Mouse (Mus musculus) liver, embryonic 11.5 days (tissue): ENCODE results near the gene Dhx8. TPM values are rescaled to one million over a fixed set of nuclear protein-coding genes. Genes with fewer than 3 reads are reported as not detected.

Source experiments
- ATAC-seq: fragments of 200-750 bp; cut with Nextera tagmentation; replicated peaks from 2 replicates; pipeline ENCODE4 v1.8.0; 2017; ENCODE audit warnings: moderate number of reproducible peaks, mild to moderate bottlenecking, moderate TSS enrichment, moderate library complexity; ENCODE audit not compliant: low FRiP score
- DNase-seq: peaks from one replicate; pipeline ENCODE4 v3.0.0-alpha.2; 2017; ENCODE audit warnings: low spot score
- H3K27ac ChIP-seq: fragments of 300-500 bp; sonication (generic); 2 replicates; pipeline ENCODE4 v1.5.1; 2014; ENCODE audit warnings: mild to moderate bottlenecking, low read depth, low read length, control low read depth
- H3K27me3 ChIP-seq: fragments of 300-500 bp; sonication (generic); replicated peaks from 2 replicates; pipeline ENCODE4 v1.6.1; 2014; ENCODE audit warnings: low read length, mixed read lengths; ENCODE audit not compliant: control insufficient read depth, insufficient read depth
- H3K36me3 ChIP-seq: fragments of 300-500 bp; sonication (generic); 2 replicates; pipeline ENCODE4 v1.6.1; 2014; ENCODE audit warnings: mild to moderate bottlenecking, low read length, moderate library complexity, mixed read lengths; ENCODE audit not compliant: control insufficient read depth, insufficient read depth
- H3K4me1 ChIP-seq: fragments of 300-500 bp; sonication (generic); replicated peaks from 2 replicates; pipeline ENCODE4 v1.6.1; 2014; ENCODE audit warnings: low read length, mixed read lengths; ENCODE audit not compliant: control insufficient read depth, insufficient read depth
- H3K4me2 ChIP-seq: fragments of 300-500 bp; sonication (generic); 2 replicates; pipeline ENCODE4 v1.6.1; 2014; ENCODE audit warnings: mild to moderate bottlenecking, control low read depth, moderate library complexity
- H3K4me3 ChIP-seq: fragments of 300-500 bp; sonication (generic); 2 replicates; pipeline ENCODE4 v1.5.1; 2014; ENCODE audit warnings: low read depth, low read length, control low read depth
- H3K9ac ChIP-seq: fragments of 300-500 bp; sonication (generic); 2 replicates; pipeline ENCODE4 v1.6.1; 2014; ENCODE audit warnings: low read depth, low read length, control low read depth
- H3K9me3 ChIP-seq: fragments of 300-500 bp; sonication (generic); 2 replicates; pipeline ENCODE4 v1.6.1; 2016; ENCODE audit warnings: low read length, inconsistent platforms, mixed read lengths; ENCODE audit not compliant: control insufficient read depth
- WGBS: fragments of 180-500 bp; shearing (Covaris S2); extraction: QIAGEN DNeasy Blood & Tissue Kit; methylation state at CpG from one replicate; pipeline ENCODE4 v1.1.7; 2014; 5-methylcytosine and 5-hydroxymethylcytosine counted together
- polyA plus RNA-seq: library from polyadenylated mRNA; unstranded; fragments of >200 nt; fragmentation: Nextera tagmentation; extraction: Ambion mirVana; gene quantifications from 2 replicates; pipeline ENCODE4 v1.2.1, GENCODE M21; 2014

The Dhx8 gene
- polyA plus RNA-seq, 1 experiment from 2014 or later, result 37.6 TPM

GRCm38 (mm10) chr11:101699556-101699955 lies 33.2 kb upstream of the Dhx8 start:
- H3K27me3 ChIP-seq, result no peaks in the 10 kb centered on the region
- H3K27ac ChIP-seq, result no peak overlapping the region
- no peak overlapping the region for H3K9ac ChIP-seq
- H3K4me2 ChIP-seq, result no peak overlapping the region
- no peaks in the 10 kb centered on the region for H3K9me3 ChIP-seq
- peaks cover 32% of the 10 kb centered on the region for H3K4me1 ChIP-seq
- no peak overlapping the region for H3K4me3 ChIP-seq
- ATAC-seq (no peak), DNase-seq (no peak)
- WGBS, result 84% methylated on average over 1 of the region's 1 CpGs
- H3K36me3 ChIP-seq, result no peaks in the 10 kb centered on the region

- Histone ChIP-seq H3K9me3 (no peaks in the 10 kb centered on the region), H3K4me1 (peaks cover 32% of the 10 kb centered on the region), H3K27me3 (no peaks in the 10 kb centered on the region), H3K4me3 (no peak overlapping the region), H3K27ac (no peak overlapping the region), H3K9ac (no peak overlapping the region), H3K4me2 (no peak overlapping the region), H3K36me3 (no peaks in the 10 kb centered on the region)
- DNase-seq, result no peak
- 59% methylated on average over 7 of the region's 7 CpGs for WGBS
- no peak for ATAC-seq
These were observed 32.7 kb upstream of the Dhx8 start for GRCm38 (mm10) chr11:101699991-101700390.

GRCm38 (mm10) chr11:101700446-101700845 lies 32.3 kb upstream of the Dhx8 start:
- H3K9ac ChIP-seq, result no peak overlapping the region
- H3K4me2 ChIP-seq, result no peak overlapping the region
- DNase-seq (no peak), ATAC-seq (no peak)
- no peaks in the 10 kb centered on the region for H3K9me3 ChIP-seq
- H3K4me1 ChIP-seq, result peaks cover 29% of the 10 kb centered on the region
- H3K36me3 ChIP-seq, result no peaks in the 10 kb centered on the region
- H3K27me3 ChIP-seq, result no peaks in the 10 kb centered on the region
- no peak overlapping the region for H3K27ac ChIP-seq
- 30% methylated on average over 12 of the region's 12 CpGs for WGBS
- no peak overlapping the region for H3K4me3 ChIP-seq

GRCm38 (mm10) chr11:101704081-101704480 lies 28.6 kb upstream of the Dhx8 start:
- Histone ChIP-seq H3K9me3 (no peaks in the 10 kb centered on the region), H3K27ac (no peak overlapping the region), H3K4me2 (no peak overlapping the region), H3K36me3 (no peaks in the 10 kb centered on the region), H3K9ac (no peak overlapping the region), H3K27me3 (no peaks in the 10 kb centered on the region), H3K4me1 (peaks cover 9% of the 10 kb centered on the region), H3K4me3 (no peak overlapping the region)
- WGBS, result 61% methylated on average over 5 of the region's 5 CpGs
- ATAC-seq (no peak), DNase-seq (no peak)

- H3K27ac ChIP-seq, result no peak overlapping the region
- H3K9ac ChIP-seq, result no peak overlapping the region
- H3K9me3 ChIP-seq, result no peaks in the 10 kb centered on the region
- ATAC-seq, result no peak
- WGBS, result 83% methylated on average over 10 of the region's 10 CpGs
- H3K4me1 ChIP-seq, result peaks cover 2% of the 10 kb centered on the region; the same call in 1 of the 2 replicates
- H3K27me3 ChIP-seq, result no peaks in the 10 kb centered on the region
- DNase-seq, result no peak
- no peaks in the 10 kb centered on the region for H3K36me3 ChIP-seq
- H3K4me2 ChIP-seq, result no peak overlapping the region
- H3K4me3 ChIP-seq, result no peak overlapping the region
These were observed 25.8 kb upstream of the Dhx8 start for GRCm38 (mm10) chr11:101706764-101707448.

- Histone ChIP-seq H3K9me3 (no peaks in the 10 kb centered on the region), H3K4me2 (no peak overlapping the region), H3K27me3 (no peaks in the 10 kb centered on the region), H3K36me3 (no peaks in the 10 kb centered on the region), H3K27ac (no peak overlapping the region), H3K4me1 (peaks cover 2% of the 10 kb centered on the region; the same call in 1 of the 2 replicates), H3K9ac (no peak overlapping the region), H3K4me3 (no peak overlapping the region)
- no peak for DNase-seq
- 39% methylated on average over 5 of the region's 5 CpGs for WGBS
- no peak for ATAC-seq
These were observed 24.2 kb upstream of the Dhx8 start for GRCm38 (mm10) chr11:101708482-101708881.

GRCm38 (mm10) chr11:101712811-101713210 lies 19.9 kb upstream of the Dhx8 start:
- Histone ChIP-seq H3K4me2 (no peak overlapping the region), H3K4me3 (no peak overlapping the region), H3K9me3 (no peaks in the 10 kb centered on the region), H3K27ac (no peak overlapping the region), H3K27me3 (no peaks in the 10 kb centered on the region), H3K9ac (no peak overlapping the region), H3K4me1 (peaks cover 2% of the 10 kb centered on the region; the same call in 1 of the 2 replicates), H3K36me3 (no peaks in the 10 kb centered on the region)
- WGBS, result 79% methylated on average over 9 of the region's 9 CpGs
- DNase-seq (no peak), ATAC-seq (no peak)

- 72% methylated on average over 7 of the region's 7 CpGs for WGBS
These were observed 18.7 kb upstream of the Dhx8 start for GRCm38 (mm10) chr11:101714012-101714411.

GRCm38 (mm10) chr11:101718324-101718723 lies 14.4 kb upstream of the Dhx8 start:
- H3K36me3 ChIP-seq, result no peaks in the 10 kb centered on the region
- no peaks in the 10 kb centered on the region for H3K27me3 ChIP-seq
- no peak overlapping the region for H3K4me3 ChIP-seq
- DNase-seq (no peak), ATAC-seq (no peak)
- H3K9ac ChIP-seq, result no peak overlapping the region
- 69% methylated on average over 4 of the region's 4 CpGs for WGBS
- no peaks in the 10 kb centered on the region for H3K4me1 ChIP-seq
- H3K4me2 ChIP-seq, result no peak overlapping the region
- H3K27ac ChIP-seq, result no peak overlapping the region
- no peaks in the 10 kb centered on the region for H3K9me3 ChIP-seq

More at GRCm38 (mm10) chr11:101714012-101714411, 18.7 kb upstream of the Dhx8 start:
- H3K36me3 ChIP-seq, result no peaks in the 10 kb centered on the region
- ATAC-seq (no peak), DNase-seq (no peak)
- no peak overlapping the region for H3K27ac ChIP-seq
- H3K4me1 ChIP-seq, result no peaks in the 10 kb centered on the region
- H3K27me3 ChIP-seq, result no peaks in the 10 kb centered on the region
- H3K4me3 ChIP-seq, result no peak overlapping the region
- no peak overlapping the region for H3K9ac ChIP-seq
- no peak overlapping the region for H3K4me2 ChIP-seq
- no peaks in the 10 kb centered on the region for H3K9me3 ChIP-seq
